Comparison of ENCODE assay signal across 25 mouse cellular contexts in the genomic region with DNA sequence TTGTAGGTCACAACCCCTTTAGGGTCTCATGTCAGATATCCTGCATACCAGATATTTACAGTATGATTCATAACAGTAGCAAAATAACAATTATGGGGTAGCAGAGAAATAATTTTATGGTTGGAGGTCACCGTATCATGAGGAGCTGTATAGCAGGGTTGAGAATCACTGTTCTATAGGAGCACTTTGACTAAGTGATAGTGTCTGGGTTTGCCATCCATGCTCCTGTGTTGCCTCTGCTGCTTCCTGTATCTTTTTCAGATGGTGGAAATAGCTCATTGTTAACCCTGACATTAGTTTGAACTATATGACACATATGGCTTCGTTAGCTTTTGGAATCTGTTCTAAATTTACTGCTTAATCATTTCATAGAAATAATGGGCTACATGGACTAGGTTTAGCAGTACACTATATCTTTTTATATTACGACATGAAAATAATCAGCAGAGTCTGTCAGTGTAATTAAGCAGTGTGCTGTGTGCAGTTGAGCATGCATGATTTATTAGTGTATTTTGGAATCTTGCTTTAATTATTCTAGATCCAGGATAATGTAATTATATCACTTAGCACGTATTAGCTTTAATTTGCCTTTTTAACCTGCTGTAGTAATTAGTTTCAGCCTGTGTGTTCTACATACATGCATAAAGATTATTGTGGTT.
DNase-seq lines count a peak whose midpoint lies in the region; ATAC-seq and TF ChIP-seq lines count a peak whose summit lies in the region.
"Had no signal": no experiment of that assay in that cellular context is flagged by ENCODE, and none has a peak within 500 bp of the region (broad histone marks: within the 10 kb centered on the region; RNA-seq: fewer than 3 reads in every experiment).

No protein-coding gene starts in this region.

- DNase-seq in midbrain, postnatal 0 days (ENCODE audit: low spot score), result no peak
- no peak for DNase-seq in cerebellum, adult 18-20 months
- DNase-seq: B cell, adult 2 months; cerebellum, adult 9-10 months; cerebellum, postnatal 36 days; gastrocnemius, postnatal 14 days; heart, postnatal 36 days; kidney, adult 8-10 months; layer of hippocampus, adult 9-11 months; liver; lung, adult 2 months; lung, postnatal 10 days; right cerebral cortex, postnatal 25 days; thymus, postnatal 25 days had no signal

- peaks cover 3% of the 10 kb centered on the region; the same call in 1 of the 2 replicates for H3K4me1 ChIP-seq in hindbrain, embryonic 12.5 days
- H3K4me1 ChIP-seq in hindbrain, embryonic 16.5 days (ENCODE audit: control insufficient read depth, insufficient read depth, low read depth, low read length), result no peaks in the 10 kb centered on the region; the same call in 1 of the 2 replicates
- H3K4me1 ChIP-seq in midbrain, embryonic 13.5 days (replicated peaks), result peaks cover 6% of the 10 kb centered on the region
- H3K4me1 ChIP-seq in midbrain, postnatal 0 days (ENCODE audit: insufficient read depth, low read length), result no peaks in the 10 kb centered on the region
- H3K4me1 ChIP-seq in midbrain, embryonic 16.5 days (ENCODE audit: control insufficient read depth, insufficient read depth, low read length), result peaks cover 8% of the 10 kb centered on the region; the same call in 1 of the 2 replicates
- H3K4me1 ChIP-seq in neural tube, embryonic 15.5 days, result peaks cover 7% of the 10 kb centered on the region; the same call in 1 of the 2 replicates
- H3K4me1 ChIP-seq: stomach, embryonic 15.5 days had no signal

- no peak overlapping the region for H3K4me2 ChIP-seq in hindbrain, embryonic 12.5 days (replicated peaks)
- H3K4me2 ChIP-seq in hindbrain, embryonic 16.5 days (ENCODE audit: low read length), result no peak overlapping the region
- H3K4me2 ChIP-seq in midbrain, embryonic 13.5 days (replicated peaks), result no peak overlapping the region
- no peak overlapping the region for H3K4me2 ChIP-seq in midbrain, postnatal 0 days (ENCODE audit: low read depth, low read length, poor library complexity, severe bottlenecking)
- H3K4me2 ChIP-seq in midbrain, embryonic 16.5 days (ENCODE audit: low read length), result no peak overlapping the region
- H3K4me2 ChIP-seq in neural tube, embryonic 15.5 days, result no peak overlapping the region
- H3K4me2 ChIP-seq: heart, embryonic 11.5 days; stomach, embryonic 15.5 days had no signal

- no peak overlapping the region for H3K4me3 ChIP-seq in hindbrain, embryonic 12.5 days
- H3K4me3 ChIP-seq in hindbrain, embryonic 16.5 days (ENCODE audit: low read length), result no peak overlapping the region
- H3K4me3 ChIP-seq in midbrain, embryonic 13.5 days (replicated peaks), result no peak overlapping the region
- no peak overlapping the region for H3K4me3 ChIP-seq in midbrain, postnatal 0 days (ENCODE audit: low read depth, low read length)
- no peak overlapping the region for H3K4me3 ChIP-seq in midbrain, embryonic 16.5 days (ENCODE audit: low read depth, low read length)
- no peak overlapping the region for H3K4me3 ChIP-seq in neural tube, embryonic 15.5 days (replicated peaks)
- H3K4me3 ChIP-seq: stomach, embryonic 15.5 days had no signal

- H3K27me3 ChIP-seq in hindbrain, embryonic 12.5 days, result no peaks in the 10 kb centered on the region
- no peaks in the 10 kb centered on the region for H3K27me3 ChIP-seq in hindbrain, embryonic 16.5 days (replicated peaks; ENCODE audit: control insufficient read depth, insufficient read depth, low read length)
- no peaks in the 10 kb centered on the region for H3K27me3 ChIP-seq in midbrain, embryonic 13.5 days
- H3K27me3 ChIP-seq in midbrain, postnatal 0 days (ENCODE audit: insufficient read depth, low read length), result no peaks in the 10 kb centered on the region
- no peaks in the 10 kb centered on the region for H3K27me3 ChIP-seq in midbrain, embryonic 16.5 days (ENCODE audit: control insufficient read depth, insufficient read depth, low read depth, low read length)
- no peaks in the 10 kb centered on the region for H3K27me3 ChIP-seq in neural tube, embryonic 15.5 days (replicated peaks)
- H3K27me3 ChIP-seq: stomach, embryonic 15.5 days had no signal

- TF ChIP-seq CTCF in midbrain, postnatal 0 days (IDR thresholded peaks at IDR 0.05), result no peak

- H3K36me3 ChIP-seq in hindbrain, embryonic 12.5 days, result 0 out of 2 replicates have a peak, but pooled peaks cover 4% of the 10 kb centered on the region
- no peaks in the 10 kb centered on the region for H3K36me3 ChIP-seq in hindbrain, embryonic 16.5 days (ENCODE audit: control insufficient read depth, insufficient read depth, low read length)
- peaks cover 10% of the 10 kb centered on the region for H3K36me3 ChIP-seq in midbrain, embryonic 13.5 days
- H3K36me3 ChIP-seq in midbrain, postnatal 0 days (ENCODE audit: insufficient read depth, low read length), result no peaks in the 10 kb centered on the region
- no peaks in the 10 kb centered on the region for H3K36me3 ChIP-seq in midbrain, embryonic 16.5 days (ENCODE audit: control insufficient read depth, insufficient read depth, low read length)
- H3K36me3 ChIP-seq in neural tube, embryonic 15.5 days, result no peaks in the 10 kb centered on the region; the same call in 1 of the 2 replicates

- no peak overlapping the region for H3K9ac ChIP-seq in hindbrain, embryonic 12.5 days
- H3K9ac ChIP-seq in hindbrain, embryonic 16.5 days (ENCODE audit: low read depth, low read length), result no peak overlapping the region
- H3K9ac ChIP-seq in midbrain, embryonic 13.5 days (replicated peaks), result no peak overlapping the region
- H3K9ac ChIP-seq in midbrain, postnatal 0 days (replicated peaks; ENCODE audit: low read length, poor library complexity, severe bottlenecking), result no peak overlapping the region
- no peak overlapping the region for H3K9ac ChIP-seq in midbrain, embryonic 16.5 days (ENCODE audit: low read depth, low read length)
- H3K9ac ChIP-seq in neural tube, embryonic 15.5 days (replicated peaks), result no peak overlapping the region
- H3K9ac ChIP-seq: liver, embryonic 14.5 days; stomach, embryonic 15.5 days had no signal

- peak; percentile 35; the same call in 1 of the 2 replicates for ATAC-seq in hindbrain, embryonic 12.5 days (ENCODE audit: low FRiP score)
- ATAC-seq in hindbrain, embryonic 16.5 days, result no peak; the same call in 1 of the 2 replicates
- no peak for ATAC-seq in midbrain, embryonic 13.5 days
- no peak for ATAC-seq in midbrain, postnatal 0 days (ENCODE audit: low FRiP score)
- ATAC-seq in midbrain, embryonic 16.5 days, result no peak
- peak; percentile 57; the same call in 1 of the 2 replicates for ATAC-seq in neural tube, embryonic 15.5 days (ENCODE audit: low FRiP score)
- ATAC-seq: intestine, embryonic 16.5 days had no signal

- WGBS in hindbrain, embryonic 12.5 days, result 76% methylated on average over 4 of the region's 4 CpGs
- WGBS in hindbrain, embryonic 16.5 days, result 62% methylated on average over 4 of the region's 4 CpGs
- WGBS in midbrain, embryonic 13.5 days, result 78% methylated on average over 4 of the region's 4 CpGs
- 74% methylated on average over 4 of the region's 4 CpGs for WGBS in midbrain, postnatal 0 days
- 71% methylated on average over 4 of the region's 4 CpGs for WGBS in midbrain, embryonic 16.5 days
- 44% methylated on average over 4 of the region's 4 CpGs for WGBS in neural tube, embryonic 15.5 days

- no peaks in the 10 kb centered on the region for H3K9me3 ChIP-seq in hindbrain, embryonic 12.5 days (replicated peaks)
- no peaks in the 10 kb centered on the region for H3K9me3 ChIP-seq in hindbrain, embryonic 16.5 days (ENCODE audit: control insufficient read depth, low read length)
- no peaks in the 10 kb centered on the region for H3K9me3 ChIP-seq in midbrain, embryonic 13.5 days
- no peaks in the 10 kb centered on the region for H3K9me3 ChIP-seq in midbrain, postnatal 0 days (ENCODE audit: low read length)
- no peaks in the 10 kb centered on the region for H3K9me3 ChIP-seq in midbrain, embryonic 16.5 days (replicated peaks; ENCODE audit: control insufficient read depth, low read length, poor library complexity, severe bottlenecking)
- no peaks in the 10 kb centered on the region for H3K9me3 ChIP-seq in neural tube, embryonic 15.5 days (replicated peaks)
- H3K9me3 ChIP-seq: stomach, embryonic 15.5 days had no signal

- 0 out of 2 replicates have a peak overlapping the region, but pooled peaks have one; percentile 12 for H3K27ac ChIP-seq in hindbrain, embryonic 12.5 days
- H3K27ac ChIP-seq in hindbrain, embryonic 16.5 days (ENCODE audit: low read depth, low read length), result no peak overlapping the region
- H3K27ac ChIP-seq in midbrain, embryonic 13.5 days, result peak overlapping the region; percentile 64
- H3K27ac ChIP-seq in midbrain, postnatal 0 days (ENCODE audit: low read depth, low read length), result no peak overlapping the region
- H3K27ac ChIP-seq in midbrain, embryonic 16.5 days (ENCODE audit: low read length), result peak overlapping the region; percentile 55; the same call in 1 of the 2 replicates
- no peak overlapping the region for H3K27ac ChIP-seq in neural tube, embryonic 15.5 days (replicated peaks)
- H3K27ac ChIP-seq: kidney, postnatal 0 days; liver, embryonic 14.5 days; macrophage; stomach, embryonic 15.5 days had no signal

Comparison
In these comparisons a context has a peak if more than half of its experiments do, and no peak if none do; other contexts are left out.
1. ATAC-seq: peak in hindbrain, embryonic 12.5 days (single experiment) and neural tube, embryonic 15.5 days (single experiment); none in hindbrain, embryonic 16.5 days (single experiment), midbrain, embryonic 13.5 days (single experiment), midbrain, postnatal 0 days (single experiment) and midbrain, embryonic 16.5 days (single experiment).
2. H3K27ac ChIP-seq: peak in hindbrain, embryonic 12.5 days (single experiment), midbrain, embryonic 13.5 days (single experiment) and midbrain, embryonic 16.5 days (single experiment); none in hindbrain, embryonic 16.5 days (single experiment), midbrain, postnatal 0 days (single experiment) and neural tube, embryonic 15.5 days (single experiment).